Mouse (Mus musculus): ENCODE data around the gene Gpr152.

- TF ChIP-seq CTCF (IDR thresholded peaks at IDR 0.05; ENCODE audit: low read depth, low read length) (no peak), POLR2A (IDR thresholded peaks at IDR 0.05; ENCODE audit: insufficient read depth, low read length) (no peak), EP300 (IDR thresholded peaks at IDR 0.05; ENCODE audit: insufficient read depth, low read depth, low read length) (no peak)
Measured at GRCm38 (mm10) chr19:4162646-4163542, 23.3 kb downstream of the Gpr152 start, which contains the start of gene Rps6kb2.

All from ES-Bruce4 (cell line).